Mouse (Mus musculus) ovary, postnatal 14 days (tissue): ENCODE results near the gene Uqcc2.

Source experiments
- DNase-seq: peaks from one replicate; pipeline ENCODE4 v3.0.0; 2022; ENCODE audit warnings: low spot score

The Uqcc2 gene

GRCm38 (mm10) chr17:27077133-27077532, 56.6 kb downstream of the Uqcc2 start:
- DNase-seq, result no peak

GRCm38 (mm10) chr17:27074849-27075745, 58.6 kb downstream of the Uqcc2 start:
- no peak for DNase-seq

GRCm38 (mm10) chr17:27074236-27074635, 59.5 kb downstream of the Uqcc2 start:
- no peak for DNase-seq

- no peak for DNase-seq
Observed at GRCm38 (mm10) chr17:27073778-27074177, 59.9 kb downstream of the Uqcc2 start.

- DNase-seq, result no peak
Observed at GRCm38 (mm10) chr17:27073126-27073525, 60.6 kb downstream of the Uqcc2 start.
